Mouse (Mus musculus): ENCODE results near the gene Gm11563. TPM values are rescaled to one million over a fixed set of nuclear protein-coding genes. Genes with fewer than 3 reads are reported as not detected.
"Not testable (repeated sequence)": the region's sequence is repeated elsewhere in the genome, so short reads cannot be mapped to it uniquely, and the experiment has no call there.

The Gm11563 gene
- polyA plus RNA-seq, 1 experiment, result not detected

DNA sequence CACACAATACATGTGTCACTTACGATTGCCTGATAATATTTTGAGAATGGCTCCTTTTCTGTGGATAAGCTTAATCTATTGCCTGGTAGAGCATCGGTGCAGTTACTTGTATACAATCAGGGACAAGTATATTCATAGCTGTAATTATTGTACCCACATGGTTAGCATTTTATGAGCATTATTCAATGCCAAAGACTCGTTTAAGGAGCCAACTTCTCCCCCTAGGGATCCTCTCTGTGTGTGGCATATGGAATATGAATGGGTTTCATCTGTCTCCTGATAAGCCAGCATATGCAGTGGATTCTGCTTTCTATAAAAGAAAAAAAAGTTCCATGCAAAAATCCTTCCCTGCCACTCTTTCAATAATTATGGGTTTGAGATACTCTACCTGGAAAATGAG is 14.4 kb downstream of the Gm11563 start:
- TF ChIP-seq POLR2A (IDR thresholded peaks at IDR 0.05; ENCODE audit: low read depth, low read length) (no peak), CTCF (IDR thresholded peaks at IDR 0.05; ENCODE audit: borderline replicate concordance, insufficient read depth, low read length) (no peak)
- H3K4me3 ChIP-seq (ENCODE audit: insufficient read depth, low read length), result no peak overlapping the region

DNA sequence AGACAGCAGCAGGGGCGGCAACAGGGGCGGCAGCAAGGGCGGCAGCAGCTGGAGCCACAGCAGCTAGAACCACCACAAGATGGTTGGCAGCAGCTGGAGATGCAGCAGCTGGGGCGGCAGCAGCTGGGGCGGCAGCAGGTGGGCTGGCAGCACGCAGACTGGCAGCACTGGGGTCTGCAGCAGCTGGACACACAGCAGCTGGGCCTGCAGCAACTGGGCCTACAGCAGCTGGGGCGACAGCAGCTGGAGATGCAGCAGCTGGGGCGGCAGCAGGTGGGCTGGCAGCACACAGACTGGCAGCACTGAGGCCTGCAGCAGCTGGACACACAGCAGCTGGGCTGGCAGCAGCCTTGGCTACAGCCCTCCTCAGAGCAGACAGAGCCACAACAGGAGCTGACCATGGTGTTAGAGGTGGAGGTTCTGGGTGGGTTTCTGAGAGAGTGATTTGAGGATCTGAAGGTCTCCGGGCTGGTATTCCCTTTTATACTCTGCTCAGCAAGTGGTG is 15.1 kb downstream of the Gm11563 start, which contains the start of gene Krtap4-7:
Gene Krtap4-7, minus strand, starts transcription at position 455 of the 505 bp plus-strand sequence.
- not testable (repeated sequence) for H3K4me1 ChIP-seq (ENCODE audit: control insufficient read depth, insufficient read depth, low read length); H3K4me3 ChIP-seq (ENCODE audit: insufficient read depth, low read length); H3K27ac ChIP-seq (ENCODE audit: insufficient read depth, low read length)

More for the DNA sequence above, 14.4 kb downstream of the Gm11563 start:
- Histone ChIP-seq H3K27ac (ENCODE audit: insufficient read depth, low read length) (no peak overlapping the region), H3K4me1 (ENCODE audit: control insufficient read depth, insufficient read depth, low read length) (no peaks in the 10 kb centered on the region; the same call in 1 of the 2 replicates)

DNA sequence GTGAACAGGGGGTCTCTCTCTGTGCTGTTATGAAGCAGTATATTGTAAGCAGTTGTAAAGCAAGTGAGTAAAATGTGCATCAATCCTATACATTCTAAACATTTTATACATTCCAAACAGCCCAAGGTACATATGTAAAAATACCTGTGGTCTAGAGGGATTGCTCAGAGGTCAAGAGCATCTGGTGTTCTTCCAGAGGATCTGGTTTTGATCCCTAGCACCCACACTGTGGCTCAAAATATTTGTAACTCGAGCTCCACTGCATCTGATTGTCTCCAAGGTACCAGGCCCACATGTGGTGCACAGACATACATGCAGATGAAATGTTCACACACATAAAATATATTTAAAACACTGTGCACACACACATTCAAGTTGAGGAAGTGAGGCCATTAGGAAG is 17.8 kb downstream of the Gm11563 start:
- Histone ChIP-seq H3K4me1 (ENCODE audit: control insufficient read depth, insufficient read depth, low read length) (peaks cover 3% of the 10 kb centered on the region; the same call in 1 of the 2 replicates), H3K27ac (ENCODE audit: insufficient read depth, low read length) (no peak overlapping the region), H3K4me3 (ENCODE audit: insufficient read depth, low read length) (no peak overlapping the region)
- TF ChIP-seq CTCF (IDR thresholded peaks at IDR 0.05; ENCODE audit: borderline replicate concordance, insufficient read depth, low read length) (no peak), POLR2A (IDR thresholded peaks at IDR 0.05; ENCODE audit: low read depth, low read length) (no peak)

DNA sequence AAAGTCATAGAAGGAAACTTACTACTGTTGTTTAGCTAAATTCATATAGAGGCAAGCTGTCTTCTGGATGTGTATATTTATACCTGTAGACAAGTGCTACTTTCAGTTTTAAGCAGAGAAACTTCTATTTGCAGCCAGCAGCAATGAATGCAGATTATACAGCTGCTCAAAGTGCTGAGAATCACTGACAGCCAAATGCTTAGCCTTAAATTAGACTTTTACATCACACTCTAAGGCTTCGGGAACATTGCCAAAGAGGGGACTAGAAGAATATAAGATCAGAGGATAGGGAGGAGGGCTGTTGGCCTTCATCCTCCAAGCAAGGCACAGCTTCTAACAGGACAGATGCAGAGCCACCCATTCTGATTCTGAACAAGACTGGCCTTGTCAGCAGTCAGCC is 21.7 kb downstream of the Gm11563 start:
- Histone ChIP-seq H3K27ac (ENCODE audit: insufficient read depth, low read length) (no peak overlapping the region), H3K4me3 (ENCODE audit: insufficient read depth, low read length) (no peak overlapping the region), H3K4me1 (ENCODE audit: control insufficient read depth, insufficient read depth, low read length) (peaks cover 3% of the 10 kb centered on the region; the same call in 1 of the 2 replicates)
- no peak for TF ChIP-seq POLR2A (IDR thresholded peaks at IDR 0.05; ENCODE audit: low read depth, low read length)
- TF ChIP-seq CTCF (IDR thresholded peaks at IDR 0.05; ENCODE audit: borderline replicate concordance, insufficient read depth, low read length), result no peak

DNA sequence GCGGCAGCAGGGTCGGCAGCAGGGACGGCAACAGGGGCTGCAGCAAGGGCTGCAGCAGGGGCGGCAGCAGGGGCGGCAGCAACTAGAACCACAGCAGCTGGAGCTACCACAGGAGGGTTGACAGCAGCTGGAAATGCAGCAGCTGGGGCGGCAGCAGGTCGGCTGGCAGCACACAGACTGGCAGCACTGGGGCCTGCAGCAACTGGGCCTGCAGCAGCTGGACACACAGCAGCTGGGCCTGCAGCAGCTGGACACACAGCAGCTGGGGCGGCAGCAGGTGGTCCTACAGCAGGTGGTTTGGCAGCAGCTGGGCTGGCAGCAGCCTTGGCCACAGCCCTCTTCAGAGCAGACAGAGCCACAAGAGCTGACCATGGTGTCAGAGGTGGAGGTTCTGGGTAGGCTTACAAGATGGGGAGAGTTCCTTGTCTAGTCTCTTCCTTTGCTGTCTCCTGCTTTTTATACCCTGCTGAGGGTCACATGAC is 24.1 kb downstream of the Gm11563 start, which contains the start of gene Krtap4-2:
Gene Krtap4-2, minus strand, starts transcription at position 432 of the 482 bp plus-strand sequence.
- no peak within 1 kb of the TSS for H3K27ac ChIP-seq (ENCODE audit: insufficient read depth, low read length)
- H3K4me3 ChIP-seq (ENCODE audit: insufficient read depth, low read length), result no peak within 1 kb of the TSS
- TF ChIP-seq CTCF (IDR thresholded peaks at IDR 0.05; ENCODE audit: borderline replicate concordance, insufficient read depth, low read length) (no peak), POLR2A (IDR thresholded peaks at IDR 0.05; ENCODE audit: low read depth, low read length) (no peak)
- H3K4me1 ChIP-seq (ENCODE audit: control insufficient read depth, insufficient read depth, low read length), result peaks cover 3% of the 10 kb centered on the region; the same call in 1 of the 2 replicates

DNA sequence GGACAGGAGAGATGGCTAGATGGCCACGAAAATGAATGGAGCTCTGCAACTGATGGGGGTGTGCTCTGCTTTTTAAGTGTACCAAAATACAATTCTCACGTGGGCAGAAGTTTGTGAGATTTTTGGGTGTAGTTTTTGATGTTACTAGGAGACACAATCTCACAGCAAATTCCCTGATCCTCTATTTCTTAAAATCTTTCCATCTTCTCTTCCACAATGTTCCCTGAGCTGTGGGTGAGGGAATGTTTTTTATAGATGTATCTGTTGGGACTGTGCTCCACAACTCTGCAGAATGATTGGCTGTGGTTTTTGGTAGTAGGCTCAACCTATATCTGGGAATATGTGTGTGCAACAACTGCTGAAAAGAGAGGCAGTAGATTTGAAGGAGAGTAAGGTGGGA is 25.5 kb downstream of the Gm11563 start:
- peaks cover 1% of the 10 kb centered on the region; the same call in 1 of the 2 replicates for H3K4me1 ChIP-seq (ENCODE audit: control insufficient read depth, insufficient read depth, low read length)
- TF ChIP-seq CTCF (IDR thresholded peaks at IDR 0.05; ENCODE audit: borderline replicate concordance, insufficient read depth, low read length) (no peak), POLR2A (IDR thresholded peaks at IDR 0.05; ENCODE audit: low read depth, low read length) (no peak)
- H3K27ac ChIP-seq (ENCODE audit: insufficient read depth, low read length), result no peak overlapping the region
- no peak overlapping the region for H3K4me3 ChIP-seq (ENCODE audit: insufficient read depth, low read length)

DNA sequence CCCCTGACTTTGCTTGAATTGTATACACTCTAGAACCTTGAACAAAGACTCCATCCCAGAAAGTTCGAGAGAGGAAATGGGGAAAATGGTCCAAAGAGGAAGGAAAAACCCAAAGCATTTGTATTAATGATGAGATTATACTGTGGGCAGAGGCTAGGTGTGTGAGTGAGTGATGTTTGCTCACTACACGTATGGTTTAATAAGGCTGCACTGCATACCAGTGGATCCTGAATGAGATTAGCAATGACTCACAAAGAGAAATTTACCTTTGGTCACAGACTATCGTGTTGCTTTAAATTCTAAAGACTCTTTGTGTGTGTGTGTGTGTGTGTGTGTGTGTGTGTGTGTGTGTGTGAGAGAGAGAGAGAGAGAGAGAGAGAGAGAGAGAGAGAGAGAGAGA is 27.9 kb downstream of the Gm11563 start:
- H3K4me1 ChIP-seq (ENCODE audit: control insufficient read depth, insufficient read depth, low read length), result no peaks in the 10 kb centered on the region
- no peak overlapping the region for H3K4me3 ChIP-seq (ENCODE audit: insufficient read depth, low read length)
- TF ChIP-seq POLR2A (IDR thresholded peaks at IDR 0.05; ENCODE audit: low read depth, low read length), result no peak
- no peak for TF ChIP-seq CTCF (IDR thresholded peaks at IDR 0.05; ENCODE audit: borderline replicate concordance, insufficient read depth, low read length)
- no peak overlapping the region for H3K27ac ChIP-seq (ENCODE audit: insufficient read depth, low read length)

DNA sequence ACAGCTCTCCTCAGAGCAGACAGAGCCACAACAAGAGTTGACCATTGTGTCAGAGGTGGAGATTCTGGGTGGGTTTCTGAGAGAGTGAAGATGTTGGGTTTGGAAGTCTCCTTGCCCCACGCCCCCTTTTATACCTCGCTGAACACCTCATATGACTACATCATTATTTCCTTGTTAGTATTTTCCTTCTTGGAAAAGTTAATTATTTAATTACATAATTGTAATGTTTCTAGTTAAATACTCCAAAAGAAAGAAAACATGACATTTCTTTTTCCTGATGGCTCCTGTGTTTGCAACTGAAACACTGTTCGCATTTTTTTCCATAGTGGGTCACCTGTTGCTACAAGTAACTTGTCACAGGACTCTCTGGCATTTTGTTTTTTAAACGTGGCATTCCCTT is 30.6 kb downstream of the Gm11563 start, which contains the start of gene Krtap4-1:
Gene Krtap4-1, minus strand, starts transcription at position 101 of the 400 bp plus-strand sequence.
- TF ChIP-seq POLR2A (IDR thresholded peaks at IDR 0.05; ENCODE audit: low read depth, low read length), result no peak
- TF ChIP-seq CTCF (IDR thresholded peaks at IDR 0.05; ENCODE audit: borderline replicate concordance, insufficient read depth, low read length), result no peak

DNA sequence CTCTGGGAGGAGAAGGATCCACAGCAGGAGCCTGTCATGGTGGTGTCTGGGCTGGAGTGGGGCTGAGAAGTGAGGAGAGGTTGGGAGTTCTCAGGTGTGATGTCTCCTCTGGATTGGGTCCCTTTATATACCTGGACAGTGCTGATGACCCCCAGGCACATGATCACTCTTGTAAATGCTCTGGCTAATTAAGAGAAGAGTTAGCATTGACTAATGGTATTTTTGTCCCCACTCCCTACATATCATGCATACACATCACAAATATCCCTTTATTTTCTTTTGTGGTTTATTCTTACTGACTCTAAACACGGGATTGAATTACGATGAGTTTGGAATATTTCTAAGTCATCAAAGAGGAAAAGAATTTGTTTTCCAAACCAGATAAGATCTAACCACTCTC is 38.4 kb downstream of the Gm11563 start, which contains the start of gene Gm11562:
Gene Gm11562, minus strand, starts transcription at position 101 of the 400 bp plus-strand sequence.
- no peak for TF ChIP-seq POLR2A (IDR thresholded peaks at IDR 0.05; ENCODE audit: low read depth, low read length)
- TF ChIP-seq CTCF (IDR thresholded peaks at IDR 0.05; ENCODE audit: borderline replicate concordance, insufficient read depth, low read length), result no peak
- Histone ChIP-seq H3K27ac (ENCODE audit: insufficient read depth, low read length) (no peak within 1 kb of the TSS), H3K4me3 (ENCODE audit: insufficient read depth, low read length) (no peak within 1 kb of the TSS), H3K4me1 (ENCODE audit: control insufficient read depth, insufficient read depth, low read length) (no peaks in the 10 kb centered on the region; the same call in 1 of the 2 replicates)

More for the DNA sequence above, 30.6 kb downstream of the Gm11563 start, which contains the start of gene Krtap4-1:
- H3K4me1 ChIP-seq (ENCODE audit: control insufficient read depth, insufficient read depth, low read length), result no peaks in the 10 kb centered on the region
- no peak within 1 kb of the TSS for H3K4me3 ChIP-seq (ENCODE audit: insufficient read depth, low read length)
- H3K27ac ChIP-seq (ENCODE audit: insufficient read depth, low read length), result no peak within 1 kb of the TSS

DNA sequence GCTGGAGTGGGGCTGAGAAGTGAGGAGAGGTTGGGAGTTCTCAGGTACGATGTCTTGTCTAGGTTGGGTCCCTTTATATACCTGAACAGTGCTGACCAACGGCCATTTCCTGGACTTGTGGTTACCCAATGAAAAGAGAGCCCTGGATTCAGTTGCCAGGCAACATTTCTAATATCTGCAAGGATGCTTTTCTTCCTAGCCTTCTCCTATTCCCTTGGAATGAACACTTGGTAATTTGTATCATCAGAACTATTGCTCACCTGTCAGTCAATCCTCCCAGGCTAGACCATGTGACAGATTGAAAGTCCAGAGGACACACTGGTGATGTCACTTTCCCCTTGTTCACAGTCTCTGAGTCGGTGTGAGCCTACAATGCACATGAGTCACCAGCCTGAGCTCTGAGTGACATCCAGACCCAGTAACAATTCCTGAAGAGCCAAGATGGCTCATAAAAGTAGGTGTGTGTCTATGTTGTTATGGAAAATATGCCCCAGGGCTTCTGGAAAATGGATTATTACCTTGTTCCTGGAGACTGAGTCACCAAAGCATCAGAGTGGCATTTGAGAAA is 43.9 kb downstream of the Gm11563 start, which contains the start of gene Krtap2-4:
Gene Krtap2-4, minus strand, starts transcription at position 51 of the 568 bp plus-strand sequence.
- no peak within 1 kb of the TSS for H3K4me3 ChIP-seq (ENCODE audit: insufficient read depth, low read length)
- TF ChIP-seq CTCF (IDR thresholded peaks at IDR 0.05; ENCODE audit: borderline replicate concordance, insufficient read depth, low read length) (no peak), POLR2A (IDR thresholded peaks at IDR 0.05; ENCODE audit: low read depth, low read length) (no peak)
- no peak within 1 kb of the TSS for H3K27ac ChIP-seq (ENCODE audit: insufficient read depth, low read length)
- 0 out of 2 replicates have a peak, but pooled peaks cover 3% of the 10 kb centered on the region for H3K4me1 ChIP-seq (ENCODE audit: control insufficient read depth, insufficient read depth, low read length)

DNA sequence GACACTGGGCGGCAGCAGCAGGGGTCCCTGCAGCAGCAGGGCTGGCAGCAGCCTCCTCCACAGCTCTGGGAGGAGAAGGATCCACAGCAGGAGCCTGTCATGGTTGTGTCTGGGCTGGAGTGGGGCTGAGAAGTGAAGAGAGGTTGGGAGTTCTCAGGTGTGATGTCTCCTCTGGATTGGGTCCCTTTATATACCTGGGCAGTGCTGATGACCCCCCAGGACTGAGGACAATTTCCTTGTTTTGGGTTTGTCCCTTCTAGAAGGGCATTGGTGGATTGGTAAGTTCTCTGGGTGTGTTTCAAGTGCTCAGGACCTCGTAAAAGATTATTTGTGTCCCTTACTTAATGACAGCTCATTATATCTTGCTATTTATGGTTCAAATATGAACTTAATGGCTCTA is 48.7 kb downstream of the Gm11563 start, which contains the start of gene Gm11937:
Gene Gm11937, minus strand, starts transcription at position 101 of the 400 bp plus-strand sequence.
- not testable (repeated sequence) for H3K4me1 ChIP-seq (ENCODE audit: control insufficient read depth, insufficient read depth, low read length); H3K27ac ChIP-seq (ENCODE audit: insufficient read depth, low read length); H3K4me3 ChIP-seq (ENCODE audit: insufficient read depth, low read length)

Measured in embryonic fibroblast, embryonic 13.5 days (primary cell).